Mouse (Mus musculus): Measurements from ENCODE around the gene Ppm1h.

- TF ChIP-seq CTCF (IDR thresholded peaks at IDR 0.05; ENCODE audit: low read depth) (no peak), EP300 (IDR thresholded peaks at IDR 0.05; ENCODE audit: low read depth) (no peak)
Observed at GRCm38 (mm10) chr10:122805866-122806265, 127.3 kb downstream of the Ppm1h start.
